Mouse (Mus musculus) splenic B cell, adult 2 months (primary cell): ENCODE results near the gene Grasp.
A peak's percentile ranks its signal among the peaks of the same experiment; 100 is the strongest.

Experiments
- DNase-seq: peaks from one replicate; pipeline ENCODE4 v3.0.0-alpha.2; 2011; ENCODE audit warnings: low read depth, low spot score
- H3K27me3 ChIP-seq: 2 replicates; pipeline ENCODE4 v1.6.1; 2012; ENCODE audit warnings: mild to moderate bottlenecking, low read length, moderate library complexity, mixed read lengths; ENCODE audit not compliant: control insufficient read depth, poor library complexity, insufficient read depth, severe bottlenecking
- H3K36me3 ChIP-seq: 2 replicates; pipeline ENCODE4 v1.6.1; 2012; ENCODE audit warnings: mild to moderate bottlenecking, low read length, moderate library complexity, mixed read lengths; ENCODE audit not compliant: control insufficient read depth, poor library complexity, insufficient read depth, severe bottlenecking

The Grasp gene

DNA sequence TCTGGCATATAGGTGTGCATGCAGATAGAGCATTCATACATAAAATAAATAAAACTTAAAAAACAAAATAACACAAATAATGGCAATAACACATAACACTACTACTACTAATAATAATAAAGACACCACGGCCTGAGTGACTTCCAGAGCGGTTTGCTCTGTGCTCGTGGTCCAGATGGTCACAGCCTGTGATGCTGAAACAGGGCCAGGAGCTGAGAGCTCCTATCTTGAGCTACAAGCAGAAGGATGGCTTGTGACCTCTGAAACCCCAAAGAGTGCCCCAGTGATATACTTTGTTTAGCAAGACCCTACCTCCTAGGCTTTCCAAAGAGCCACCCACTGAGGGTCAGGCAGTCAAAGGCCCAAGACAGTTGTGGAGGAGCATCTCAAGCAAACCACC lies 22.6 kb upstream of the Grasp start:
- no peak for DNase-seq
- H3K27me3 ChIP-seq: no peaks in the 10 kb centered on the region
- no peaks in the 10 kb centered on the region; the same call in none of the 2 replicates for H3K36me3 ChIP-seq

DNA sequence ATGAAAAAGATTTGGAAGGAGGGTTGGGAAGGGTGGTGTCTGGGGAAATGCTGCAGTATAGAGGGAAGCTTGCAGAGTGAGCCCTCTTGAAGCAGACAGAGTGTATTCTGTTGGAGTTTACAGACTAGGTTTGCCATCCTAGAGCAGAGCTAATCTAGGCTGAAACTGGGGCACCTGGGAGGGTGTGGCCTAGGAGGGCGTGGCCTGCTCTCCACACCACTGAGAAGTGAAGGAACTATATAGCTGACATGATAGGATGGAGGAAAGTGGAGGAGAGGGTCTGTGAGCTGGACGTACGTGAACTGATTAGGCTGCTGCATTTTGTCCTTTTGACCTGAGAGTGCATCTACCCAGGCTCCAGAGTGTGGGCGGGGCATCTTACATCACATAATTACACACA lies 20.3 kb upstream of the Grasp start:
- H3K36me3 ChIP-seq: no peaks in the 10 kb centered on the region; the same call in none of the 2 replicates
- DNase-seq: no peak
- no peaks in the 10 kb centered on the region for H3K27me3 ChIP-seq

DNA sequence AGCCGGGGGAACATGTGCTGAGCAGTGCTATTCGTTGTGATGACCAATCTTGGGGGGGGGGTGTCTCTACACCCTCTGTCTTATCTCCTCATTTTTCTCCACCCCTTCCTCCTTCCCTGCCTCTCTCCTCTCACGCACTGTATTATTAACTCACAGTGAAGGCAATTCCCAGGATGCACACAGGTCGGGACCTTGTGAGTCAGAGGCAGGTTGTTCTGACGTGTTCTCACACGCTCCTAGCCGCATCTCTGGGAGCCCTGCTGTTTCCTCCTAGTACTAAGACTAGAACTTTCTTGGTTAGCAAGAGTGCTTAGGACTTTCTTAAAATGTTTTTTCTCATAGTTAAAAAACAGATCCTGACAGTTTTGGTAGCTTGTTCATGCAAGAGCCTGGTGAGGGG lies 19.2 kb upstream of the Grasp start:
- DNase-seq: no peak
- Histone ChIP-seq H3K36me3 (no peaks in the 10 kb centered on the region; the same call in none of the 2 replicates), H3K27me3 (no peaks in the 10 kb centered on the region)

DNA sequence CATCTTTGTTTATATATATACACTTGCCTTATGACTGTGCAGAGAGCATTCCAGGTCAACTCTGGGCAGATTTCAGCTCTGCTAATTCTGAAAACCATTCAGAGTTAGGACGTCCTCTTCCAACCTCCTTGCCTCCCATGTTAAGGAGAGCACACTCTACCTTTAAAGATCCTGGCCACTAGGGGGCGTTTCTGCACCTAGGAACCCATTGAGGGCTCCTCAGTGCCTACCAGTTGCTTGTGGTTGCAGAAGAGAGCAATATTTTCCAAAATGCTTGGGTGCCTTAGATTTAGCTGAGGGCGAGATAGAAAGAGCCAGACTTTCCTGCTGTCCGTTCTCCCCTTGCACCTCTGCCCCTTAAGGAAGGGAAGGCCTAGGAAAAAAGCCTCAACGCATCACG lies 13.8 kb upstream of the Grasp start:
- Histone ChIP-seq H3K27me3 (no peaks in the 10 kb centered on the region), H3K36me3 (0 out of 2 replicates have a peak, but pooled peaks cover 1% of the 10 kb centered on the region)
- peak; percentile 85 for DNase-seq

DNA sequence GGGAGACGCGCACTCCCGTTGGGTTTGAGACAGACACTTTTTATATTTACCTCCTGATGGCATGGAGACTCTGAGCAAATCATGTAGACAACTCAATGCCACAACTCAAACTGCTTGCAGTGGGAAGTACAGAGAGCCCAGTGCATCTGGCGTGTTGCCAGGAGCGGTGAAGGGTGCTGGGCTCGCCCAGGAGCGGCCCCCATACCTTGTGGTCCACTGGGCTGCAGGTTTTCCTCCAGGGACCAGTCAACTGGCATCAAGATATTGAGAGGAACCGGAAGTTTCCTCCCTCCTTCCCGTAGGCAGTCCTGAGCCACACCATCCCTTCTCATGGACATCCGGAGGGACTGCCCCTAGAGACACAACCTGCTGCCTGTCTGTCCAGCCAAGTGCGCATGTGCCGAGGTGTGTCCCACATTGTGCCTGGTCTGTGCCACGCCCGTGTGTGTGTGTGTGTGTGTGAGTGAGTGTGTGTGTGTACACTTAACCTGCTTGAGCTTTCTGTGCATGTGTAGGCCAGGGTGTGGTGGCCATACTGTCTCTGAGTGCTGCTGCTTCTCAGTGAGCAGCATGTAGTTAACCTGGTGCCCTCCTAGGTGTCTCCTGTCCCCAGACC lies 12.9 kb upstream of the Grasp start:
- Histone ChIP-seq H3K27me3 (no peaks in the 10 kb centered on the region), H3K36me3 (0 out of 2 replicates have a peak, but pooled peaks cover 1% of the 10 kb centered on the region)
- no peak for DNase-seq

DNA sequence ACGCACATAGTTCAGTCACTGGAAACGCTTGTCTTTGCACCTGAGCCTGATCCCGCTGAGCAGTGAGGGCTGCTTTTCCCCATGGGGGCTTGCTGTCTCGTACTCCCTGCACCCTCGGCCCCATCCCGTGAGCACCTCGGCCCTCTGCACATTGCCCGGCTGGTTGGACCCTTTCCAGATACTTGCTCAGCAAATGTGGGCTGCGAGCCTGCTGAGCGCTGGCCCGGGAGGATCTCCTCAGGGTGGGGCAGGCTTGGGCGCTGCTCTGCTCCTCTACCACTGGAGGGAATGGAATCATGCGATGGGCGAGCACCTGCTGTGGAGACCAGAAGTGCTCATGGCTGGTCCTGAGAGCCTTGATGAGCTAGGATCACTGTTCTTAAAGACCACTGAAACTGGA lies 11.6 kb upstream of the Grasp start:
- no peaks in the 10 kb centered on the region for H3K27me3 ChIP-seq
- H3K36me3 ChIP-seq: 0 out of 2 replicates have a peak, but pooled peaks cover 1% of the 10 kb centered on the region
- no peak for DNase-seq

DNA sequence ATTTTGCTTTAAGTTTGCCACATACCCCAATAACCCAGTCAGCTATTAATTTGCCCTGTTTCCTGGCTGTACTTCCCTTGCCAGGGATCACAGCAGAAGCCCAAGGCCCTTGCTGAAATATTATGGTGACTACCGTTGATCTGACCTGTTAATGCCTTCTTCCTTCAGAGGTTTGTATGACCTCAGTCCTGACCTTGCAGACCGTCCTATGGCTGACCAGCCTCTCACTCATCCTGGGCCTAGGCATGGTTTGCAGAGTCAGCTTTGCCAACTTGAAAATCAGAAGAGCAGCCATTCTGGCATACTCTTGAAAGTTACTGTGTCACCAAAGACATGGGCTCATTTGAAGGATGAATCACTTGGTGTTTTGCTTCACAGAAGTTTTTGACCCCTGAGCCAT lies 8.9 kb upstream of the Grasp start:
- DNase-seq: no peak
- no peaks in the 10 kb centered on the region for H3K36me3 ChIP-seq
- H3K27me3 ChIP-seq: no peaks in the 10 kb centered on the region

DNA sequence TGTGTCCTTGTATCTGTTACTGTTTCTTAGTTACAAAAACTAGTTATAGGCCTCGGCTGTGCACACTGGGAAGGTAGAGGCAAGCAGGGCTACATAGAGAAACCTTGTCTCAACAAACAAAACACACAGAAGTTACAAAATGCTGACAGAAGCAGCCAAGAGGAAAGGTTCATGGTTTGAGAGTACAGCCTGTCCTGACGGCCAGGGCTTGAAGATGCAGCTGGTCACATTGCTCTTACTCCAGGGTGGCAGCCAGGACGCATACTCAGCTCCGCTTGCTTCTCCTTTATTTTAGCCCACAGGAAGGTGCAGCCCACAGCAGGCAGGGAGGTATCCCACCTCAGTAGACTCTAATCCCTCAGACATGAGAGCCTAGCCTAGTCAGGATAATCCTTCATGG lies 8.0 kb upstream of the Grasp start:
- DNase-seq: no peak
- Histone ChIP-seq H3K36me3 (no peaks in the 10 kb centered on the region), H3K27me3 (no peaks in the 10 kb centered on the region)

DNA sequence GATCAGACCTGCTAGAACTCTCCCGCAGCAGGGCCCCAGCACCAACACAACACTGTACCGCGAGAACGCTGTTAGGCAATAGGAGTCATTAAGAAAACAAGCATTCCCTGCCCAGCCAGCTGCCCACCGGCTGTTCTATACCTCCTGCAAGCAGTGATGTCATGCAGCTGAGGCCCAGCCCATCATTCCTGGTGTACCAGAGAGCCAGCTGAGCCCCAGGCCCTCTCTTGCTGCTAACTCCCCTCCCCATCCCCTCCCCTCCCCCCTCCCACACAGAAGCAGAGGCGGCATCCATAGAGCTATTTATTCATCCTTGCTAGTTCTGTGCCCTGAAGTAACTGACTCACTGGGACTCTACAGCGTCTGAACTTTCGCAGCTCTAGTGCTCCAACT lies 3.1 kb upstream of the Grasp start:
- Histone ChIP-seq H3K36me3 (no peaks in the 10 kb centered on the region), H3K27me3 (no peaks in the 10 kb centered on the region)
- DNase-seq: no peak

DNA sequence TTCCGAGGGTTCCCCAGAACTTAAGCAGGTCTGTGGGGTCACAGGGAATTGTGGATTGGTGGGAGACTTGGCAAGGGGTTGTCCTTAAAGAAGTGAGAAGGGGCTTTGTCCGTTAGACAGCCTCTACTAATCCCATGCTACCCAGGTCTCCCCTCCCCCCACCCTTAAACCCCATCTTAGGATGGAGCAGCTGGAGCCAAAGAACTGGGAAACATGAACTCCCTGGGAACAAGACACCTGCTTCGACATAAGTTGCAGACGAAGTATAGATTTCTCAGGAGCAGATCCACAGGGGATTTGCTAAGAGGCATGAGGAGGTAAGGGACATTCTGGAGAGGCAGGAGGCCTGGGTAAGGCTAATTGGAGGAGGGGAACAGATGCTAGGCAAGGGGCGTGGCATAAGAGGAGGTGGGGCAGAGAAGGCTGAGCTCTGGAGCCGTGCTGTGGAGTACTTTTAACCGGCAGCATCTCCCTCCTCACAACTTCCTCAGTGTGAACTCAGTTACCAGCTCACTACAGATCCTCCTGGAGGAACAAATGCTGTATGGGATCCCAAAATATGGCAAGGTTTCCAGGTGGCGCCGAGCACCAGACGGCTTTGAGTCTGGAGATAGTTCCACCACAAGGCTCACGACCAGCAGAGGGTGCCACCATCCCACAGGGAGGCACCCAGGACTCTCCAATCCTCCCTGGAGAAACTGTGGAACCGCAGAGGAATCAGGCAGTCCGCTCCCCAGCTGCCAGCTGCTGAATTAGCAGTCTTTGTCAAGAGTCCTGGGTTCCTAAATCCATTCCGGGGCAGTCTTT lies 2.5 kb upstream of the Grasp start:
- Histone ChIP-seq H3K27me3 (no peaks in the 10 kb centered on the region), H3K36me3 (no peaks in the 10 kb centered on the region)
- peak; percentile 53 for DNase-seq

DNA sequence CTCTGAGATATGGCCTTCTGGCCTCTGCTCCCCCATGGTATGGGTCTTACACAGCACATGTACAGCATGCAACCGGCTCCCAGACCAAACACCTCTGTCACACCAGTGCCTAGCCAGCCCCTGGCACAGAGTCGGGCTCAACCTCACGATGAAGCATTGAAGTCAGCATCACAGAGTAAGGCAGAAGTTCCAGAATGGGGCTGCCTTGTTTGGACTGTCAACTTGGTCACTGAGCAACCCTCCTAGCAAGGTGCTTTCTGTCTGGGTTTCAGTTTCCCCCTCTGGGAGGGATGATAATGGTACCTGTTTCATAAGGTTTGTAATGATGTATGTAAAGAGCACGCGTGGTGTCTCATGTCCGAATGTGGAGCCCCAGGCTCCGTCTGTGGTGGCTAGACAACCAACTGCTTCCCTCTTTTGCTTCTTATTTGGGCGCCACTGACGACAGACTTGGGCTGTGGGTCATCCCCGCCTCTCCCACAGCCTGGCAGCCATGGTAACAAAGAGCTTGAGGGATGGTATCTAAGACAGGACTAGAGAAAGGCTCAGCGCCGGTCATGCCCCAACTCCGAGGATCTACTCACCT lies 998 bp upstream of the Grasp start:
- H3K36me3 ChIP-seq: no peaks in the 10 kb centered on the region
- DNase-seq: peak; percentile 85
- no peaks in the 10 kb centered on the region for H3K27me3 ChIP-seq

DNA sequence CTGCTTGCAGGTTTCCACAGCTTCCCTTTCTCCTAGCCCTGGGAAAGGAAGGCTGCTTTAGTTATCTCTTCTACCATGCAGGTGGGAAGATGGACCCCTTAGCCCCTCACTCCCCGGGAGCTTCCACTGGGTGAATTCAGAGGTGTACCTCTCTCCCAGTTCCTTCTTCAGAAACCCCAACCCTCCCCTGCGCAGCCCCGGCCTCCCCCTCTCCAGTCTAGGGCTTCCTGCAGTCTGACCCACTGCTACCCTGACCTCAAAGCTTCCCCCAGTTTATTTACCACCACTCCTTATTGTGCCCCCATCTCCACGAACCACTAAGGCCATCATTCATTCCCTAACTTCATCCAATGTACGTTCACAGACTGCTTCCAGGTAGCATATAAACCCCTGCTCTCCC lies 392 bp upstream of the Grasp start:
- H3K36me3 ChIP-seq: no peaks in the 10 kb centered on the region
- DNase-seq: no peak
- no peaks in the 10 kb centered on the region for H3K27me3 ChIP-seq

DNA sequence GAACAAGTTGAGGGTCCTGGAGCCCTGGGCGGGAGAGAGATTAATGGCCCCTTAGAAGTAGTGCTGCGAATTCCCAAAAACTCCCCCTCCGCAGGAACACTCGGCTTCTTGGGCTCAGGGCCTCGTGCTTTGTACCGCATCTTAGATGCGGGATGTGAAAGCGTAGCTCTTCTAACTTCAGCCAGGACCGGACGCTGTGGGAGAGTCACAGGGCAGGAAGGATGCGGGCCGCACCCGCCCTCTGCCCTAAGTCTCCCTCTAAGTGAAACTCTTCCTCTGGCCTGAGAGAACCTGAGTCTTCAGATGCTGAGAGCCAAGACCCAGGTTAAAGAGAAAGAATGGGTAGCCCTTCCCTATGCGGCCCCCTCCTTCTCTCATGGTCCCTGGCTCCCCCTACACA lies 989 bp downstream of the Grasp start:
- H3K36me3 ChIP-seq: no peaks in the 10 kb centered on the region; the same call in 1 of the 2 replicates
- H3K27me3 ChIP-seq: no peaks in the 10 kb centered on the region
- peak; percentile 60 for DNase-seq

DNA sequence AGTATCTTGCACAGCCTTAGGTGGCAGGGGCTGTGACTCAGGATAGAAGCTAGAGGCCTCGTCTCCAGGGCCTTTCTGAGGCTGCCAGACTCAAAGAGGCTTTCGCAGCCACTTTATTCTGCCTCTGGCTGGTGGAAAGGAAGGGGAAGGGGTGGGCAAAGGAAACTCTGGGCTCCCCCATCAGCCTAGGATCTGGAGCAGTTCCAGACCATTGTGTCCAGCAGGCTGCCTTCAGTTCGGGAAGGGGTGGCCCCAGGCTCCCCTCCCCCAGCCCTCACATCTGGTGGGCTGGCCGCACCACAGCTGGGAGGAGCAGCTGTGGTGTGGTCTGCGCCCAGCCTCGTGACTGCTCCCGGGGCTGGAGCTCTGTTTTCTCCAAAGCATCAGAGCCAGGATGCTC lies 4.0 kb downstream of the Grasp start:
- no peak for DNase-seq
- Histone ChIP-seq H3K36me3 (no peaks in the 10 kb centered on the region; the same call in 1 of the 2 replicates), H3K27me3 (no peaks in the 10 kb centered on the region)

DNA sequence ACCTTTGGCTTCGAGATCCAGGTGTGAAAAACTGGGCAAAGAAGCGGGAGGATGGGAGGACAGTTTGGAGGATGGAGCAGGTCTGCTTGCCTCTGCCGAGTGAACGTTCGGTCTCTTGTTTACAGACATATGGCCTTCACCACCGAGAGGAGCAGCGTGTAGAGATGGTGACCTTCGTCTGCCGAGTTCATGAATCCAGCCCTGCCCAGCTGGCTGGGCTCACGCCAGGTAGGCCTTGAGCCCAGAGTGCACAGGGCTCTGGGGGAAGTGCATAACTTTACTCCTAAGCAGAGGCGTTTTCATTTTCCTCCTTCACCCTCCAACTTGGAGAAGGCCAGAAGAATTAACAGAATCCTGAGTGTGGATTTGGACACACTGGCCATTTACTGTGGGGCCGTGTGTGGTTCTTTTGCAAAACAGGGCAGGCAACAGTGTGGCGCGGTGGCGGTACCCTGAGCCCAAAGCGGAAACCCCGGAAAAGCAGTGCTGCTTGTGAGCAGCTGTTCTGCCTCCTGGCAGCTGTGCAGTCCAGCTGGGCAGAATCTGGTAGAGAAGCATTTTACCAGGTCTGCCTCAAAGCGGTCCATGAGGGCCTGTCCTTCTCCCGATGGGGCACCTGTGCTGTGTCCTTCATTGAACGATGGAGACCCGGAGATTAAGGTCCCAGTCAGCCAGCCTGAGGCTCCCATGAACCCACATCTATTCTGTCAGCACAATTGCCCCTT lies 5.0 kb downstream of the Grasp start:
- H3K36me3 ChIP-seq: no peaks in the 10 kb centered on the region; the same call in 1 of the 2 replicates
- no peaks in the 10 kb centered on the region for H3K27me3 ChIP-seq
- no peak for DNase-seq
